Mouse (Mus musculus) spleen, embryonic (tissue): Measurements from ENCODE around the gene Abcc2.

Experiments used
- CTCF ChIA-PET: fragments of 350-600 bp; sonication (Branson Sonifier 250); formaldehyde crosslinking; loops from one replicate; lab custom pipeline; 2022; lab: Charles Lee

Abcc2 gene

GRCm38 (mm10) chr19:43781980-43782379 lies at the start of gene Abcc2:
Gene Abcc2, plus strand, starts transcription at chr19:43782192.
- CTCF ChIA-PET: no interaction called here

- CTCF ChIA-PET: no interaction called here
These were observed 43.6 kb upstream of the Abcc2 start for GRCm38 (mm10) chr19:43738409-43738808.

DNA sequence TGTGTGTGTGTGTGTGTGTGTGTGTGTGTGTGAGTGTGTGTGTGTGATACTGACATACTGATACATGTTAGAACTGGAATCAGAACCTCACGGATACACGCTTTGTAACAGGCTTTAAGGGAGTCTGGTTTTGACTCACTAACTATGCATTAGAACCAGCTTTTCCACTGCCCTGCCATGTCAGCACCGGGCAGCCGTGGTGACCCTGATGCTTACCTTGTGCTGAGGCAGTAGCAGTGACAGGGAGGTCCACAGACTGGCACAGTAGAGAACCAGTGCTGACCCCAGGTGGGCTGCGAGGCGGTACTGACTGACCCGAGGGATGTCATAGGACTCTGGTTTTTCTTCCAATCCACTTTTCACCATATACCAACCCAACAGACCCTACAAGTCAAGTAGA lies 38.6 kb upstream of the Abcc2 start:
- CTCF ChIA-PET: interaction anchor here (0.6 kb wide), 1 partner anchor 503 kb away, joined by 7 read pairs; no protein-coding TSS in a partner anchor

DNA sequence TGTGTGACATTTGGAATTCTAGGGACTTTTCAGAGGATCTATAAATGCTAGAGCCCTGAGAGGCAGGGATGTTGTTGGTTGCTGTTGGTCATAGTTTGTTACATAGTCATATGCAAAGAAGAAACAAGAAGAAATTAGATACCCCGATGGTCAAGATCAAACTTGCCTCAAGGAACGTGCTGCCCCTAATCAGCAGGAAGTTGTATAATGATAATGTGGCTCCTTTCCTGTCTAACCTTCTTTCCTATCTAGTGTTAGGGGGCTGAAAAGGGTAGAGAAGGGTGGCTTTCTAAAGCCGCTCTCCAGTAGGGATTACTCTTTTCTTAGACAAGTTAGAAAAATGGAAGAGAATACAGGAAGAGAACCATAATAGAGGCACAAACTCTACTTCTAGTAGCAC lies 36.3 kb upstream of the Abcc2 start:
- CTCF ChIA-PET: no interaction called here

GRCm38 (mm10) chr19:43747877-43748276 lies 34.1 kb upstream of the Abcc2 start:
- CTCF ChIA-PET: no interaction called here

- CTCF ChIA-PET: no interaction called here
These were observed 32.0 kb upstream of the Abcc2 start for GRCm38 (mm10) chr19:43750008-43750407.

DNA sequence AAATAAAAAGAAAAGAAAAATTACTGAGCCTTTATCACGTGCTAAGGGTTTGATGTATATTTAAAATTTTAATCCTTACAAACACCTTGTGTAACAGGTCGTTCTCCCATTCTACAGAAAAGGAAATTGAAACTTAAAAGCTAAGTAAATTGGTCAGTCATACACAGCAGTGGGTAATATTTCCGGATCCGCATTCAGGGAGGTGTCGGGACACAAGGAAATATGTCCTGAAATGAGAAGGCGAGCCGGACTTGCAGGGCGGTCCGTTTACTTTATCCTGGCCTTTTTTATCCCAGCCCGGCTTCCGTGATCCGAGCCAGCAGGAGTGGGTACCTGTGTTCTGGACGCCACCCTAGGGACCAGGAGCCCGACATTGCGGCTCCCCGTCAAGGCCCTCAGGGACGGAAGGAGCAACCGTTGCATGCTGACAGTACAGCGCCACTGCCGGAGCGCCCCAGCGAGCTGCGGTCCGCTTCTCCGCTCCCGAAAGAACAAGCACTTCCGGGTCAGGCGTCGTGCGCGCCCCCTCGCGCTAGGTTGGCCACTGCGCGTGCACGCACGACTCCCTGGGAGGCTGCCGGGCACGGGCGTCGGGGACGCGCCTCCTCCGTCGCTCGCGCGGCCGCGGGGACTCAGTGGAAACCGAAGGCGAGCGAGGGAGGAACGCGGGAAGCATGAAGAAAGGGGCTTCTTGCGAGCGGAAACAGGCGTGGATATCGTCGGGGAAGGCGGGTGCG lies 29.3 kb upstream of the Abcc2 start, which contains the start of the genes Cutc and Cox15:
TSS of gene Cutc (plus strand) at position 508 of the 737 bp plus-strand sequence.
TSS of gene Cox15 (minus strand) at position 512 of the 737 bp plus-strand sequence.
- CTCF ChIA-PET: no interaction called here

- CTCF ChIA-PET: interaction anchor here (0.8 kb wide), 1 partner anchor 18 kb away, joined by 6 read pairs; no protein-coding TSS in a partner anchor
These were observed 28.7 kb upstream of the Abcc2 start for GRCm38 (mm10) chr19:43753226-43753835.

GRCm38 (mm10) chr19:43754237-43754636 lies 27.8 kb upstream of the Abcc2 start:
- CTCF ChIA-PET: no interaction called here

DNA sequence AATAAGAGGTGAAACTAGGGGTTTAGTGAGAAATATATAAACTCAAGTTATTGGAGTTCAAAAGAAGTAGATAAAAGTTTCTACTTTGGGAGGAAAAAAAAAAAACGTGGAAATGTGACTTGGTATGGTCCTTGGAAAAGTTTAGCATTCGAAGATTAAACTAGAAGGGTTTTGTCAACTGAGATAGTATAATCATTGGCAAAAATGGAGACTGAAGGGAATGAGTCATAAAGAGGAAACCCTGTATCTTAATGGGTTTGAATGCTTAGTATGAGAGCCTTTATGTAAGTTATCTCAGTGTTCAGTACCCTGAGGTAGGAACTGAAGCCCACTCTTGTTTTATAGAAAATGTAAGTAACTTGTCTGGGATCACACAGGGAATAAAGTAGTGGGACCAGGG lies 27.1 kb upstream of the Abcc2 start:
- CTCF ChIA-PET: no interaction called here

DNA sequence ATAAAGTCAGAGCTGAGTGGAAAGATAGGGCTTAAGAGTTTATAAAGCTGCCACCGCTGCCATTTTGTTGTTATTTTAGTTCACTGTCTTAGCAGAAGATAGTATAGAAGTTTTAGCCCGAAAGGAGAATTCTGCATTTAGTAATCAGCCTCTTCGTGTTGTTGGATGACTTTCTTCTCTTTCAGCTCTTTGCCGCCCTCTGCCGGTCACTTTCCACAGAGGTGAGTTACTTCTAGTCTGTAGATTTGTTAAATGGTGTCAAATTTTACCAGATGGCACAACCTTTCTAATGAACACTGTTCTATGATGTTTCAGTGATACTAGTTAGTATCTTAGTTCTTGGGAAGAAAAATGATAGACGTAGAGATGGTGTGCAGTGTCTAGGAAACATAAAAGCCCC lies 21.5 kb upstream of the Abcc2 start:
- CTCF ChIA-PET: interaction anchor here (0.6 to 0.7 kb wide), 3 partner anchors 11 to 38 kb away, joined by 3 to 25 read pairs (median 3); no protein-coding TSS in a partner anchor

DNA sequence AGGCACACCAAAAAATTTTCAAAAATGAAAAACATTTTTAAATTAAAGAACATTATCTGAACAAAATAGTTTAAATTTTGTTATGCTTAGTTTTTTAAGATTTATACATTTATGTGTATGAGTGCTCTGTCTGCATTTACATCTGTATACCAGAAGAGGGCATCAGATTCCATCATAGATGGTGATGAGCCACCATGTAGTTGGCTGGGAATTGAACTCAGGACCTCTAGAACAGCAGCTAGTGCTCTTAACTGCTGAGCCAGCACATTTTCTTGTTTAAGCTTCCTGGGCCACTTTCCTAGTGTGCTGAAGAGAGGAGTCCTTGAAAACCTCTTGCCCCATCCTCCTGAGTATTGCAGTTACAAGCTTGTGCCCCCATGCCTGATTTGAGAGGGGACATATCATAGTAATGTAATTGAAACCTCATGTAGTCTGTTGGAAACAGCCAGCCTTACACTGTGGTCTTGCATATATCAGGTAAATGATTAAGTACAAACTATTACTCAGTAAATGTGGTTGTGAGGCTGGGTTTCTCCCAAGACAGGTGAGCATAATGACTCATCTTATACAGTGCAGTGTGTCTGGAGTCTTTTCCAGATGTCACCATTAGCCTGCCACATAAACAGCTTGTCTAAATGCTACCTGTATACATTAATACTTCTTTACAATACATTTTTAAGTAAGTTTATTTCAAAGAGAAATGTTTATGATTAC lies 20.3 kb upstream of the Abcc2 start:
- CTCF ChIA-PET: no interaction called here

DNA sequence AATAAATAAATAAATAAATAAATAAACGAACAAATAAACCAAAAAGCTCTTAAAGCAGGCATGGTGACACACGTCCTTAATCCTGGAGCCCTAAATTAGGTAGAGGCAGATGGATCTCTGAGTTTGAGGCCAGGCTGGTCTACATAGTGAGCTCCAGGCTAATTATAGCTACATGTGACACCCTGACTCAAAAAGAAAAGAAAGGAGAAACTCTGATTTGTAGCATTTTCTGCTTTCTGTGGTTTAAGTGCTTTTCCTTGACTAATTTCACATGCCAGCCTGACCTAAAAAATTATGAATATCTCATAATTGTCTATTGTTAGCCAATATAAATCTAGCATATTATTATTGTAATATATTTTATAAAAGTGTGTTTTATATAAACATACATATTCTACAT lies 19.6 kb upstream of the Abcc2 start:
- CTCF ChIA-PET: no interaction called here

DNA sequence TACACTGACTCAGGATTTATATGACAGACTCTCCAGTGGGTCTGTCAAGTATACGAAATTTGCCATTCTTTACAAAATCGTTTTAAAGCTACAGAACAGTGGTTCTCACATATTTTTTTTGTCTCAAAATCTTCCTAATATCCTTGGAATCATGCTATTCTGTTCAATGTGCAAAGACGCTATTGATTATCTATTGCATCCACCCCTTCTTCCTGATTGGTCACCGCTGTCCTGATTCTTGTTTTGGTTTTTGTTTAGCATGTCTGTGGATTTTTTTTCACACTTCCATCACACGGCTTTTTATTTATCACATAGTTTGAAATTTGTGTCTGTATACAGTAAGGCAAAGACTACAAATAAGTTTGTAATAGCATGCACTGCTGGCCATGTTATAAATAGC lies 15.5 kb upstream of the Abcc2 start:
- CTCF ChIA-PET: interaction anchor here (1.0 kb wide), 2 partner anchors 33 to 99 kb away, joined by 4 to 5 read pairs; no protein-coding TSS in a partner anchor

DNA sequence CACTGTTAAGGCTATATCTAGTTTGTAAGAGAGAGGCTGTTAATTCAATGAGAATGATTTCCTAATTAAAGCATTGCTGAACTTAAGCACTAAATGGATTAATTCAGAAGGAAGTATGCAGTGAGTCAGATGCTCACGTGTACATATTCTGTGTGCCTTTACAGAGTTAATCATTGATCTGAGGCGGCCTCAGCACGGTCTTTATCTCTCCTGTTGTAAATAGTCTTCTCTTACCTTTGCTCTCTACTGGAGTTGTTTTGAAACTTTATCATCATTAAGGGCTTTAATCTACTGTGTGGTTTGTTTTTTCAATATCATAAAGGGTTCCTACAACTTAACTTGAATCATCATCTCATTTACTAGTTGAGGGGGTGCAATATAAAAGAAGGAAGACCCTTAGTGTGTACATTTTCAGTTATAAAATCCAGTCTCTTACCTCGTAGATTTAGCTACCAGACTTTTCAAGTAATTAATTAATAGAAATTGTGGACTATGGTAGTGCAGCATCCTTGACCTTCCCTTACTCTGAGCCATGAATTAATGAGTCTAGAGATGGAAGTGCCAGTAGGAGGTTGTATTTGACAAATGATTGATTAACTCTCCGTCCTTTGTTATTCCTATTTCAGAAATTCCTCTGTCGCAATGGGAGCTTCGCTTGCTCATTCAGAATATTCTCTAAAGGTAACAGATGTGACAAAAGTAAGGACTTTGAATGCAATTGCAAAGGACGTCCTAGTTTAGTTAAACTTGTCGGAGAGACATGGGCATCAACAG lies 14.3 kb upstream of the Abcc2 start:
- CTCF ChIA-PET: no interaction called here

GRCm38 (mm10) chr19:43769366-43769960 lies 12.5 kb upstream of the Abcc2 start:
- CTCF ChIA-PET: no interaction called here

- CTCF ChIA-PET: interaction anchor here (1.2 kb wide), 1 partner anchor 17 kb away, joined by 6 read pairs; no protein-coding TSS in a partner anchor
These were observed 11.4 kb upstream of the Abcc2 start for GRCm38 (mm10) chr19:43770584-43770983.

DNA sequence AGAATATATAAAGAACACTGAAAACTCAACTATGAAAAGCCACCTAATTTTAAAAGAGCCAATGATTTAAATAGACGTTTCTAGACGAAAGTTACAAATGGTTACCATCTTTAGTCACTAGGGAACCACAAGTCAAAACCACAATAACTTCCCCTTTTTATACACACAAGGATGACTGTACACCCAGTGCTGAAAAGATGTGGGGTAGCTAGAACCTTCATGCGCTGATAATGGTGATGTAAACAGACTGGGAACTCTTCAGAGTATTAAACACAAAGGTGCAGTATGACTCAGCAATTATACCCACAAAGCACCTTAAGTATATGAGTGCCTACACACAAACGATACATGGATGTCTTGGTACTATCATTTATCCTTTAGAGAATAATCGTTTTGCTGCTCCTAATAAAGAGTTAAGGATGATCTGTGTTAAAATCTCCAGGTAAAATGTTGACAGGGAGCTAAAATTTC lies 10.5 kb upstream of the Abcc2 start:
- CTCF ChIA-PET: interaction anchor here (1.2 kb wide), 1 partner anchor 18 kb away, joined by 6 read pairs; no protein-coding TSS in a partner anchor

- CTCF ChIA-PET: no interaction called here
These were observed 9.7 kb upstream of the Abcc2 start for GRCm38 (mm10) chr19:43772311-43772710.

DNA sequence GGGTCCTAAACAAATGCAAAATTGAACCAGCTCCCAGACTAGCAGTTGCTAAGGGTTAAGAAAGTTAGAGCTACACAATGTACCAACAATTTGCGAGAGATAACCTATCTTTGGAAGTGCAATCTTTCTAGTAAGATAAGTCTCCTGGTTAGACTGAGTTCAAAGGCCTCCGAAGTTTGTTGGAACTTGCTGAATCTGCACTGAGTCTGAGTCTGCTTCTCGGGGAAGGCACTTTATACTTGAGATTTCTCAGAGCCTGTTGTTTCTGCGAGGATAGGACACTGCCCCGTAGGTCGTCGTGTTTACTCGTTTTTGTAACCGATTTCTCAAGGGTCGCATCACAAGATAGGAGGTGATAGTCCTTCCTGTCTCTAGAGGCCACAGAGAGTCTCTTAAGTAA lies 6.6 kb upstream of the Abcc2 start:
- CTCF ChIA-PET: no interaction called here

DNA sequence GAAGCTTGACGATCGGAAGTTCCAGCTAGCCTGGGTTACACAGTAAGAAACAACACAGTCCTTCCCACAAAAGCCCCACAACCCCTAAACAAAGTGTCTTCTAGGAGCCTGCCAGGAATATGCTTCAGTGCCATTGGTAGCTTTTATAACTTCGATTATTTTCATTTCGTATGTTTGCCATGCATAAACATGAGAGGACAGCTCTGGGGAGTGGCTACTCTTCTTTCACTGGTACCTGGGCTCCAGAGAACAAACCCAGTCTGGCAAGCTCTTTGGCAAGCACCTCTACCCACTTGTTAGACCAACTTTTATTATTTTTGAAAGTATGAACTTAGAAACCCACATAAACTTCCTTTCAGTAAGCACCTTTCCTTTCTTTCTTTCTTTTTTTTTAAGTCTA lies 5.4 kb upstream of the Abcc2 start:
- CTCF ChIA-PET: interaction anchor here (1.1 kb wide), 1 partner anchor 153 kb away, joined by 3 read pairs; no protein-coding TSS in a partner anchor
